Mouse (Mus musculus): ENCODE measurements at regions not wholly inside any gene's neighbourhood (a gene's known extent, or its start where the extent isn't known, plus 50 kb on each side); places are given as distances from the start of the nearest gene placed in this dataset.

DNA sequence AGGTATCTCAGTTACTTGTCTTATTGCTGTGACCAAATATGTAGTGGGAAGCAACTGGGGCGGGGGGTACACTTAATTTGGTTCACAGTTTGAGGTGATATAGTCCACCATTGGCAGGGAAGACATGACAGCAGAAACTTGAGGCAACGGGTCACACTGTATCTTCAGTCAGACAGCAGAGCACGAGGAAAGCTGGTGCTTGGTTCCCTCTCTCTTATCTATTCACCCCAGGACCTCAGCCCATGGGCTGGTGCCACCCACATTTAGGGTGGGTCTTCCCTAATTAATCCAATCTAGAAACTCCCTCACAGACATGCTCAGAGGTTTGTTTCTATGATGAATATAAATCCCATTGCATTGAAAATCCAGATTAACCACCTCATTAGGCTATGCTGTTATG lies 56.5 kb downstream of the Otud1 start:
- no peak for ATAC-seq (replicated peaks; ENCODE audit: insufficient number of reproducible peaks, low FRiP score, low TSS enrichment, poor library complexity, severe bottlenecking)

DNA sequence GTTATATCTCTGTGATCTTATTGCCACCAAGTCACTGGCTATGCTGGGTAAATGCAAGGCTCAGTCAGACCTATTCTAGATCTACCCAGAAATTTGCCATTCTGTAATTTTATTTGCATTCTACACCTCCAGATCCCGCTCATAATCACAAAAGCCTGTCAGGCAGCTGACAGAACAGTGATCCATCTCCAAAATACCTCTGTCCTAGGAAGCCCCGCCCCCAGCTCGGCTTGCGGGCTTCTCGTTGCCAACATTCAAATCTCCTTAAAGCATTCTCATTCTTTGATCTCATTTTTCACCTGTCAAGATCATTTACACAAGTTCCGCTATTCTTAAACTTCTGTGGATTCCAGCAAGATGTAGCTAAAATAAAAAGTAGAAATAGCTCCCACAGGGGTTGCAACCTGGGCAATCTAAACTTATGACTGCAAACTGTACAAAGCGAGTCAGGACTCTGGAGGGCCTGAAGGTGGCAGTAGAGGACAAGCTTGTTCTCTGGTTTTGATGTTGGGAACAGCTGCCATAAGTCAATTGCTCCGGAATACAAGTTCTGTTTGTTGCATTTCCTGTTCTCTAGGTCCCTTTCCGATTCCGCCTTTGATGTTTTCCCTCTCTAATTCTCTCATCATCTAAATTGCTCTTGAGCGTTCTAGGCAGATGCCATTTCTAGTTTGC lies 58.1 kb downstream of the Otud1 start:
- peak; percentile 73 for ATAC-seq (replicated peaks; ENCODE audit: insufficient number of reproducible peaks, low FRiP score, low TSS enrichment, poor library complexity, severe bottlenecking)

DNA sequence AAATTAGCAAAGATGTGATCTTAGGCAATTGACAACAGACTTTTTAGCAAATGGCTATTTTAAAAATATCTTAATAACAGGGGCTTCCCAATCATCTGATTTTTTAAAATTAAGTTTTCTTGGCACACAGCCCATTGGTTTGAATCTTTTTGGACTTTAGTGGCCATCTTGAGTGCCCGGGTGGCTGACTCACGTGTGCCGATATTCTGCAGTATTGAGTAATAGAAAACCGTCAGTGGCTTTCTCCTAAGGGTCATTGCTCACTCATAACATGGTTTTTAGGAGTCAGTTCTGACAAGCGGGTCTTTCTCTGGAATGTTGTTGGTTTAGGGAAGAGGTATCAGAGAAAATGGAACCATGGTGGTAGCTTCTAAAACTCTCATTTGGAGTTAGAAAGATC lies 58.8 kb downstream of the Otud1 start:
- ATAC-seq (replicated peaks; ENCODE audit: insufficient number of reproducible peaks, low FRiP score, low TSS enrichment, poor library complexity, severe bottlenecking) = no peak

DNA sequence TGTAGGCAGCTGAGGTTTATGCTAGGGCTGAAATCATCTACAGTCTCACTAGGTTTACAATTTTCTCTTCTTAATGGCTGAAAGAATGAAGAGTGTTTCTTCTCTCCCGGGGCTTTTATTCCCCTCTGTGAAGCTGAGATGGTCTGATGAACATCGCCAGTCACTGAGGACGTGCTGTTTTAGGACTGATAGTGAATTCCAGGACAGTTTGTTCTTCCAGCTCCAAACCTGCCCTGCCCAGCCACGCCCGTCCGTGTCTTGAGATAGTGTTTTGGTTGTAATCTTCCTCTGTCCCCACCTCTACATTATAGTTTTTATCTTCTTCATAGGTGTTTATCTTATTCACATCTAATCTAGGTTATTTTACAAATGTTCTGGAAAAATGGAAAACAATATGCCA lies 68.5 kb downstream of the Otud1 start:
- no peak for ATAC-seq (replicated peaks; ENCODE audit: insufficient number of reproducible peaks, low FRiP score, low TSS enrichment, poor library complexity, severe bottlenecking)

GRCm38 (mm10) chr2:19726904-19727303 lies 69.4 kb downstream of the Otud1 start:
- ATAC-seq (replicated peaks; ENCODE audit: insufficient number of reproducible peaks, low FRiP score, low TSS enrichment, poor library complexity, severe bottlenecking) = no peak

GRCm38 (mm10) chr2:19732922-19733859 lies 75.6 kb downstream of the Otud1 start:
- ATAC-seq (replicated peaks; ENCODE audit: insufficient number of reproducible peaks, low FRiP score, low TSS enrichment, poor library complexity, severe bottlenecking) = no peak

- ATAC-seq (replicated peaks; ENCODE audit: insufficient number of reproducible peaks, low FRiP score, low TSS enrichment, poor library complexity, severe bottlenecking) = no peak
Measured at GRCm38 (mm10) chr2:19734164-19734870, 76.8 kb downstream of the Otud1 start.

DNA sequence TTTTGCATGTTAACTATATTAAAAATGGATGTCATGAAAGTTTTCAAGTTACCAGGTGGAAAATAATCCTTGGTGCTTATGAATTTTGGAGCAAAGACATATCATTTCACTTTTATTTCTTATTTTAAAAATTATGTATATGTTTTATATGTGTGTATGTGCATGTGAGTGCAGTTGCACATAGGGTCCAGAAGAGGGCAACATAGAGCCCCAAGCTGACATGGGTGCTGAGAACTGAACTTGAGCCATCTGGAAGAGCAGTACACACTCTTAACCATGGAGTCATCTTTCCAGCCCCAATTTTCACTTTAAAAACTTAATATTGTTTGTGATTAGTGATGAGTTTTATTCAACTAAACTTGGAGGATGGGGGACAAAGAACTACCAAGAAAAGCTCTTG lies 84.0 kb downstream of the Otud1 start:
- ATAC-seq (replicated peaks; ENCODE audit: insufficient number of reproducible peaks, low FRiP score, low TSS enrichment, poor library complexity, severe bottlenecking) = no peak

- no peak for ATAC-seq (replicated peaks; ENCODE audit: insufficient number of reproducible peaks, low FRiP score, low TSS enrichment, poor library complexity, severe bottlenecking)
Measured at GRCm38 (mm10) chr2:19743467-19743866, 85.9 kb downstream of the Otud1 start.

DNA sequence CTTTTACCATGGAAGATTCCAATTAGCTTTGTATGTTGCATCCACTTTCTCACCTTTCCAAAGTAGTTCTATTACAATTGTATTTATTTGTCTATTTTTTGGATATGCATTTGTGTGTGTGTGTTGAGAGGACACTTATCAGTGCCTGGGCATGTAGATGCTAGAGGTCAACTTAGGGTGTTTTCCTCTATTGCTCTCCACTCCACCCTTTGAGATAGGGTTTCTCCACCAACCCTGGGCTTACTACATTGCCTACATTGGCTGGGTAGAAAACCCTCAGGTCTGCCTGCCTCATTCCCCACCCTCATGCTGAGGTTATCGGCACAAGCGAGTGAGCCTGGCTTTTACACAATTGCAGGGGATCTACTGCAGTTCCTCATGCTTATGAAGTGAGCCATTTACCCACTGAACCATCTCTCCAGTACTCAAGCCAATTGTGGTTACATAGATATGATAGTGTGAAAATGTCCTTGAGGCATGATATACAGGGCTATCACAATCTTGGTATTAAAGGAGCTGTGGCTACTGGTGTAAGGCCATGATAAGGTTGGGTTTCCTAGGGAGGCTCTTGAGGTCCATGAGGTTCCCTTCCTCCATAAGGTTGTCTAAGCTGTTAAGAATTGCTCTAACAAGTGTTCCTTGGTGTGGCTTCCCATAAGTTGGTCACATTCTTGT lies 87.6 kb downstream of the Otud1 start:
- no peak for ATAC-seq (replicated peaks; ENCODE audit: insufficient number of reproducible peaks, low FRiP score, low TSS enrichment, poor library complexity, severe bottlenecking)

GRCm38 (mm10) chr2:19752753-19753152 lies 95.2 kb downstream of the Otud1 start:
- ATAC-seq (replicated peaks; ENCODE audit: insufficient number of reproducible peaks, low FRiP score, low TSS enrichment, poor library complexity, severe bottlenecking) = no peak

DNA sequence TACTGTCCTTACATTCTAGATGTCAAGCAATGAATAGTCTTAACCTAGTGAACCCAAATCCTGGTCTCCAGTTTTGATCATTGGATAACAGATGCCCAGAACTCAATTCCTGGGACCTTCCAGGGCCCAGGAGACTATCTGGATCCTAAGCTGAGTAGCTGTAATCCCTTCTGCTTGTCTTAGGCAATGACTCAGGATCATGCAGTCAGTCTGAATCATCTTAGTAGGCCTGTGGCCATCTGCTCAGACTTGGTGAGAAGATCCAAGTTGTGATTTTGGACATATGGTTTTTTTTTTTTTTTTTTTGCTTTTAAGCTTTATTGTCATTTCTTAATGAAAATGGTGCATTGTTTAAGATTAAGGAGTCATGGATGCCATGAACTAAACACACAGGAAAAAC lies 95.9 kb downstream of the Otud1 start:
- ATAC-seq (replicated peaks; ENCODE audit: insufficient number of reproducible peaks, low FRiP score, low TSS enrichment, poor library complexity, severe bottlenecking) = no peak

DNA sequence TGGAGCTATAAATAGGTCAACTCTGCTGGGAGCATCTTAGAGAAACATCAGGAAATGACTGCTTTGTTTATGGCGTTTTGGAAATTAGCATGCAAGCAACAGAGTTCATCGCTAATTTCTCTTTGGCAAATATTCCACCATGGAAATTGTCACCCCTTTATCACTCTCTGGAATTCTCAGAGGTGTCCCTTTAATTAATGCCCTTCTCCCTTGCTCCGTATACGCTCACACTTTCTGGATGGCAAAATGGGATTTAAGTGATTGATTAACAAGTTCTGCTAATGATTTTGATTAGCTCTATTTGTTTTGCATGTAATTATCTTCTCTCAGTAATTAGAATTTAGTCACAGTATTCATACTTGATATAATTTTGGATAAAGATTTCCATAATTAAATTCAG lies 100.4 kb downstream of the Otud1 start:
- no peak for ATAC-seq (replicated peaks; ENCODE audit: insufficient number of reproducible peaks, low FRiP score, low TSS enrichment, poor library complexity, severe bottlenecking)

DNA sequence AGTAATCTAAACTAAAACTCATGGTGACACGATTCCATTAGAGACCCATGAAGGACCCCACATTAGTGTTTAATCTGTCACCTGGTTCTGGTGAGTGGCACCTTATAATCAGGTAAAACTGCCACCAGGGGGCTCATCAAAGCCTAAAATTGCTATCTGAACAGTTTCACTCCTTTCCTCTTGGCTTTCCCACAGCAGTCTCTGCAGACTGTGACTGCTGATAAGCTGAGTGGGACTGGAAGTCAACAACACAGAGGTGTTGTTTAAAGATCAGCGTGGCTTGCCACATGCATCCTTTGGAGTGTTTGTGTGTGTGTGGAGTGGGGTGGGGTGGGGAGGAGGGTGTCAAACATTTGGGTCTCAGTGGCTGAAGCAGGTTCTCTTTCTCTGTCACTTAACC lies 101.6 kb downstream of the Otud1 start:
- ATAC-seq (replicated peaks; ENCODE audit: insufficient number of reproducible peaks, low FRiP score, low TSS enrichment, poor library complexity, severe bottlenecking) = no peak

DNA sequence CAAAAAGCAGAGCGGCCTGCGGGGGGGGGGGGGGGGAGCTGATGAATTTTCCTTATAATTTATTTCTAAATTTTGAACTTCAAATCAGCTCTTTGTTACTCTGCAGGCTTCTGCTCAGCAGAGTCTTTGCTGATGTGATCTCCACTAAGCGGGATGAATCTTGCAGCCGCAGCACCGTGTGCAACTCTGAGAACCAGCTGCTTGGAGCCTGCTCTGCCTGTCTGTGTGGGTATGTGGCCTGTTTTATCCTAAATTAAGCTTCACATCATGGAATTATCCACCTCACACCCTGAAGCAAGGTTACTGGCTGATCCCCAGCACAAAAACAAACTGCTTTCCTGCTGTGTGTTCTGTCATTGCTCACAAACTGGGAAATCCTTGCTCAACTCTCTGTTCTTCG lies 102.0 kb downstream of the Otud1 start:
- no peak for ATAC-seq (replicated peaks; ENCODE audit: insufficient number of reproducible peaks, low FRiP score, low TSS enrichment, poor library complexity, severe bottlenecking)

- ATAC-seq (replicated peaks; ENCODE audit: insufficient number of reproducible peaks, low FRiP score, low TSS enrichment, poor library complexity, severe bottlenecking) = no peak
Measured at GRCm38 (mm10) chr2:19762996-19763395, 105.4 kb downstream of the Otud1 start.

DNA sequence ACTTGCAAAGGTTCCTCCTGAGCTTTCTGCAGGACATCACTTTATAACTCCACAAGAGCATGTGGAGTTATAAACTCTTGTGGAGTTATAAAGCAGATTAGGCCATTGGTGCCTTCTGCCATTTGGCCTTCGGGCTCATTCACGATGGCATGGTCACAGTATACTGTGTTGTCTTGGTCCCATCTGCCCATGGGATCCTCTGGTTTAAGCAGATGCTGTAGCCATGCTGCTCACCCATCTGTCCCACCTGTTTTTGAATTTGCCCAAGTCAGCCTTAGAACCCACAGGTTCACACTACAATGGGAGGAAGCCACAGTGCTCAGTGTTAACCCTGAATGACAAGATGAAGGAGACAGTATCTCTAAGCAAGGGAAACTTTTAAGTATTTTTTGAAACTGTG lies 124.7 kb upstream of the Etl4 start:
- ATAC-seq (replicated peaks; ENCODE audit: insufficient number of reproducible peaks, low FRiP score, low TSS enrichment, poor library complexity, severe bottlenecking) = no peak

DNA sequence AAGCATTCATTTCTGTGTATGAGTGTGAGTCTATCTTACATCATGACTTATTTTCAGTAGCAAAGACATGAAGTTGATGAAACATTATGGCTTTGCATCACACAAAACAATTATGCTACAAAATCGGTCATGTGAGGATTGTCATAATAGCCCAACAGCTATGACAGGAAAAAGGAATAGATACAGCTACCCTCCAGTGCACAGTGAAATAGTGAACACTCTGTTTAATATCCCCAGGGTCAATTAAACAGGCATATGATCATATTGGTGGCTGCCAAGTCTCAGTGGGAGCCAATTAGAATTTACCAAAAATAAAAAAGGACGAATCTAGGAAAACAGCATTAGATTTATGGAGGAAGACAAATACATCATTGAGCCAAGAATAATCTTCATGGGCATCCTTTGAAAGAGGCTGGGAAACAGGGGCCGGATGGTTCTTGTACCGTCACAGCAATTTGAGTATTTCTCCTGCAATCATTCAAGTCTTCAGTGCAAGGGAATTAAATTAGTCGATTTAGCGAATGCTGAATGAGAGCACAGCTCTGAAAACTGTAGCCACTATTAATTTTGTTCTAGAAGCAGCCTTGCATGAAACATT lies 123.8 kb upstream of the Etl4 start:
- no peak for ATAC-seq (replicated peaks; ENCODE audit: insufficient number of reproducible peaks, low FRiP score, low TSS enrichment, poor library complexity, severe bottlenecking)

- ATAC-seq (replicated peaks; ENCODE audit: insufficient number of reproducible peaks, low FRiP score, low TSS enrichment, poor library complexity, severe bottlenecking) = no peak
Measured at GRCm38 (mm10) chr2:19792177-19792576, 117.4 kb upstream of the Etl4 start.

Measured in monocyte, adult 5-6 weeks (primary cell).